Mouse (Mus musculus) neural tube, embryonic 12.5 days (tissue): ENCODE data around the gene Gm3776. TPM values are rescaled to one million over a fixed set of nuclear protein-coding genes. Genes with fewer than 3 reads are reported as not detected.
"Not testable (repeated sequence)": the region's sequence is repeated elsewhere in the genome, so short reads cannot be mapped to it uniquely, and the experiment has no call there.

Source experiments
- ATAC-seq: fragments of 200-750 bp; cut with Nextera tagmentation; 2 replicates; pipeline ENCODE4 v1.8.0; 2017; ENCODE audit warnings: low read depth, mild to moderate bottlenecking, moderate TSS enrichment, moderate library complexity; ENCODE audit not compliant: low FRiP score
- H3K27ac ChIP-seq: fragments of 300-500 bp; sonication (generic); 2 replicates; pipeline ENCODE4 v1.5.1; 2016
- H3K27me3 ChIP-seq: fragments of 300-500 bp; sonication (generic); replicated peaks from 2 replicates; pipeline ENCODE4 v1.6.1; 2016; ENCODE audit warnings: mild to moderate bottlenecking
- H3K36me3 ChIP-seq: fragments of 300-500 bp; sonication (generic); 2 replicates; pipeline ENCODE4 v1.6.1; 2016; ENCODE audit warnings: mild to moderate bottlenecking
- H3K4me1 ChIP-seq: fragments of 300-500 bp; sonication (generic); 2 replicates; pipeline ENCODE4 v1.6.1; 2016
- H3K4me2 ChIP-seq: fragments of 300-500 bp; sonication (generic); replicated peaks from 2 replicates; pipeline ENCODE4 v1.6.1; 2016; ENCODE audit warnings: mild to moderate bottlenecking
- H3K4me3 ChIP-seq: fragments of 300-500 bp; sonication (generic); 2 replicates; pipeline ENCODE4 v1.5.1; 2016
- H3K9ac ChIP-seq: fragments of 300-500 bp; sonication (generic); 2 replicates; pipeline ENCODE4 v1.6.1; 2016; ENCODE audit warnings: mild to moderate bottlenecking
- H3K9me3 ChIP-seq: fragments of 300-500 bp; sonication (generic); 2 replicates; pipeline ENCODE4 v1.6.1; 2016; ENCODE audit warnings: mild to moderate bottlenecking
- WGBS: fragments of 180-500 bp; shearing (Covaris S2); methylation state at CpG from one replicate; pipeline ENCODE4 v1.1.7; 2016; 5-methylcytosine and 5-hydroxymethylcytosine counted together
- polyA plus RNA-seq: library from polyadenylated mRNA; unstranded; fragments of >200 nt; fragmentation: Nextera tagmentation; extraction: Ambion mirVana; gene quantifications from 2 replicates; pipeline ENCODE4 v1.2.1, GENCODE M21; 2016

The Gm3776 gene
- polyA plus RNA-seq, 1 experiment from 2014 or later = not detected

DNA sequence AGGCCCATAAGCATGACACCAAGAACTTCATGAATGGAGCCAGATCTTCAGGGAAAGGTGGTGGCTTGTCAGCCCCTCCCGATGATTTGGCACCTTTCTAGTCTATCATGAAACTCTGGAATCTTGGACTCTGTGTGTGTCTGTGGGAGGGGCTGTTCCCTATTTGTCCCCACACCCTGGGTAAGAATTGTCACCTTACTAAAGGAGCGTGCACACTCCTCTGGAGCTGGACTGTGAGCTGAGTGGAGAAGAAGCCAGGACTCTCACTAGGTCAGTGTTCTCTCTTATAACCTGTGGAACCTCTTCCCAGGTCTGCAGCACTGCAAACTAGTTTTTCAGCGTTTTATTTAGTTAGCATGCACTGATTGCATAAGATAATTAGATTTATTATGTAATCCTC, 26.5 kb upstream of the Gm3776 start, which contains the start of gene Gsta1:
TSS of gene Gsta1 (plus strand) at position 196 of the 400 bp plus-strand sequence.
- not testable (repeated sequence) for H3K9ac ChIP-seq, H3K4me3 ChIP-seq, H3K9me3 ChIP-seq, ATAC-seq, H3K4me1 ChIP-seq, H3K4me2 ChIP-seq, H3K27ac ChIP-seq, H3K27me3 ChIP-seq, H3K36me3 ChIP-seq
- 84% methylated on average over 3 of the region's 3 CpGs for WGBS

DNA sequence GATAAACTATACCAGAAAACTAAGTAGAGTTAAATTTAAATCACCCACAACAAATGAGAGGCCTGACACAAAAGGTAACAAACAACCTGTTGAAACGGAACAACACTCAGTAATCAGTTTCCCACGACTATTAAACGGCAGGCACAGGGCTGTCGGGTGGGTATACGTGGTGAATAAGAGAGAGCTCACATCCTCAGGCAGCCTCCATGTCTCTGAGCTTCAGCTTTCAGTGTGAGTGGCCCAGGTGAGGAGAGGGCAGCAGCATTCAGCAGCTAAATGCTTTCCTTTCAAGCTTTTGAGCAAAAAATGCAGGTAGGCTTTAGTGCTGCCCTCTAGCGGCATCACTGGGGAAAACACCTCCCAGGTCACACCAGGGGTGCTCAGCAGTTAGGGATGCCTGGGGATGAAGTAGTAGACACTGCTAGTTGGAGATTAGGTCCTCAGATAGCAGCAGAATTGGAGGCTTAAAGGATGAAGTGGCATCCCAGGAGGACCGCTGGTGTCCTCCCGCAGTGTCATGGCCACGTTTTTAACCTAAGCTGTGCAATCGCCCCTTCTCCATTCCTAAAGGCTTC, 23.7 kb upstream of the Gm3776 start:
- not testable (repeated sequence) for H3K9me3 ChIP-seq, H3K27me3 ChIP-seq, H3K27ac ChIP-seq, H3K4me2 ChIP-seq, H3K4me3 ChIP-seq, H3K4me1 ChIP-seq, H3K9ac ChIP-seq, H3K36me3 ChIP-seq
- WGBS = no CpG with 5 or more reads among the region's 10 CpGs
- 0 out of 2 replicates have a peak, but pooled peaks have one; percentile 50 for ATAC-seq

GRCm38 (mm10) chr9:78255683-78256470, 1.1 kb upstream of the Gm3776 start:
- not testable (repeated sequence) for H3K4me1 ChIP-seq
- 80% methylated on average over 4 of the region's 4 CpGs for WGBS

GRCm38 (mm10) chr9:78259688-78260087, 2.8 kb downstream of the Gm3776 start:
- not testable (repeated sequence) for H3K27me3 ChIP-seq, H3K4me2 ChIP-seq, H3K27ac ChIP-seq, H3K4me3 ChIP-seq, H3K9ac ChIP-seq, H3K36me3 ChIP-seq, H3K9me3 ChIP-seq, H3K4me1 ChIP-seq
- 0% methylated on average over 1 of the region's 6 CpGs for WGBS
- ATAC-seq = peak; percentile 48; the same call in 1 of the 2 replicates

More at GRCm38 (mm10) chr9:78255683-78256470, 1.1 kb upstream of the Gm3776 start:
- not testable (repeated sequence) for H3K9ac ChIP-seq, H3K36me3 ChIP-seq, ATAC-seq, H3K27ac ChIP-seq, H3K4me3 ChIP-seq, H3K4me2 ChIP-seq, H3K27me3 ChIP-seq, H3K9me3 ChIP-seq

GRCm38 (mm10) chr9:78270945-78271344, 14.0 kb downstream of the Gm3776 start:
- not testable (repeated sequence) for H3K27me3 ChIP-seq, H3K36me3 ChIP-seq, H3K4me3 ChIP-seq, H3K4me2 ChIP-seq, H3K27ac ChIP-seq, ATAC-seq, H3K9ac ChIP-seq, H3K4me1 ChIP-seq, H3K9me3 ChIP-seq
- 85% methylated on average over 3 of the region's 3 CpGs for WGBS

GRCm38 (mm10) chr9:78282002-78282711, 25.2 kb downstream of the Gm3776 start:
- H3K27ac ChIP-seq, H3K4me3 ChIP-seq, H3K4me2 ChIP-seq, ATAC-seq, H3K27me3 ChIP-seq, H3K4me1 ChIP-seq, H3K9ac ChIP-seq, H3K36me3 ChIP-seq, H3K9me3 ChIP-seq: not testable (repeated sequence)
- 88% methylated on average over 4 of the region's 4 CpGs for WGBS

DNA sequence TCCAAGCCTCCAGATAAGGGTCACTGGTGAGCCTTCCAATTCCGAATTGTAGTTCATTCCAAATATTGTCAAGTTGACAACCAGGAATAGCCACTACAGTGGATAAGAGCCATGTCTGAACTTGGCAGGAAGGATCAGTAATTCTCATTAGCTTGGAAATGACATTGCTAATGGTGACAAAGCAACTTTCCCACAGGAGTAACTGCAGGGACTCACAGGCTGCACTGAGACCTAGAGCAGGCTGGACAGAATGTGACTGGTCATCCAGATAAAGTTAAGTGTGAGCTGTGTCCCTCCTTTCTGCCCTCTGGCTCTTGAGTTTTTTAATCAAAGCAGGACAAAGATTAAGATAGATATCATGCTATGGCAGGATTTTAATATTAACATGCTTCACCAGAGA, 32.1 kb downstream of the Gm3776 start:
- not testable (repeated sequence) for H3K27ac ChIP-seq, H3K4me2 ChIP-seq, H3K9ac ChIP-seq, H3K4me3 ChIP-seq, H3K4me1 ChIP-seq, H3K27me3 ChIP-seq, H3K36me3 ChIP-seq, H3K9me3 ChIP-seq, ATAC-seq
- WGBS = 82% methylated on average over 1 of the region's 1 CpGs

DNA sequence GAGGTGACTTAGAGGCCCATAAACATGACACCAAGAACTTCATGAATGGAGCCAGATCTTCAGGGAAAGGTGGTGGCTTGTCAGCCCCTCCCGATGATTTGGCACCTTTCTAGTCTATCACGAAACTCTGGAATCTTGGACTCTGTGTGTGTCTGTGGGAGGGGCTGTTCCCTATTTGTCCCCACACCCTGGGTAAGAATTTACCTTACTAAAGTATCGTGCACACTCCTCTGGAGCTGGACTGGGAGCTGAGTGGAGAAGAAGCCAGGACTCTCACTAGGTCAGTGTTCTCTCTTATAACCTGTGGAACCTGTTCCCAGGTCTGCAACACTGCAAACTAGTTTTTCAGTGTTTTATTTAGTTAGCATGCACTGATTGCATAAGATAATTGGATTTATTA, 32.8 kb downstream of the Gm3776 start, which contains the start of gene Gm10639:
TSS of gene Gm10639 (plus strand) at position 201 of the 400 bp plus-strand sequence.
- not testable (repeated sequence) for H3K27me3 ChIP-seq, H3K4me3 ChIP-seq, H3K36me3 ChIP-seq, H3K9ac ChIP-seq, H3K4me2 ChIP-seq, H3K9me3 ChIP-seq, H3K27ac ChIP-seq, H3K4me1 ChIP-seq, ATAC-seq
- WGBS = 80% methylated on average over 3 of the region's 3 CpGs

- not testable (repeated sequence) for H3K36me3 ChIP-seq, H3K27me3 ChIP-seq, H3K4me2 ChIP-seq, ATAC-seq, H3K27ac ChIP-seq, H3K4me3 ChIP-seq, H3K9ac ChIP-seq, H3K4me1 ChIP-seq, H3K9me3 ChIP-seq
- 90% methylated on average over 8 of the region's 8 CpGs for WGBS
Observed at GRCm38 (mm10) chr9:78292462-78292861, 35.5 kb downstream of the Gm3776 start.

DNA sequence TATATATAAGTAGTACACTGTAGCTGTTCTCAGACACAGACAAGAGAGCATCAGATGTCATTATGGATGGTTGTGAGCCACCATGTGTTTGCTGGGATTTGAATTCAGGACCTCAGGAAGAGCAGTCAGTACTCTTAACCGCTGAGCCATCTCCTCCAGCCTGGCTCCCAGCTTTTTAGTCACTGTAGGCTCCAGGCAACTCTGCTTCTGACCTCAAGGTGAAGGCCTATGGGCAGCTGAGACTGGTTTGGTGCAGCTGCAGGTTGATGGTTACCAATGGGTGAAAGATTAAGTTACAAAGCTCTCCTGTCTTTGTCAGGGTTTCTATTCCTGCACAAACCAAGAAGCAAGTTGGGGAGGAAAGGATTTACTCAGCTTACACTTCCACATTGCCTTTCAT, 36.8 kb downstream of the Gm3776 start:
- H3K9ac ChIP-seq, H3K27me3 ChIP-seq, ATAC-seq, H3K27ac ChIP-seq, H3K4me3 ChIP-seq, H3K4me2 ChIP-seq, H3K36me3 ChIP-seq, H3K4me1 ChIP-seq, H3K9me3 ChIP-seq: not testable (repeated sequence)
- WGBS = 83% methylated on average over 1 of the region's 1 CpGs

DNA sequence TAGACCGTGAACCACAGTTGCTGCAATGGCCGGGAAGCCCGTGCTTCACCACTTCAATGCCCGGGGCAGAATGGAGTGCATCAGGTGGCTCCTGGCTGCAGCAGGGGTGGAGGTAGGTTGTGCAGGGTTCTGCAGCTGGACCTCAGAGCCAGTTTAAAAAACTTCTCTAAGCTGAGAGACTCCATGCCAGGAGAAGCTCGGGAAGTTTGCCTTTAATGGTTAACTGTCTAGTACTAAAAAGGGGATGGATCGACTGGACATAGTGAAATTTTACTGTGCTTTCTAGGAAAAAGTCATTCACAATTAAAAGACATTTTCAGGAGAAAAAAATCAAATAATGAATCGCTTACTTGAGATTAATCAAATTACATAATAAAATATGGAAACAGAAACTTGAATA, 37.9 kb downstream of the Gm3776 start:
- ATAC-seq, H3K4me3 ChIP-seq, H3K4me2 ChIP-seq, H3K27me3 ChIP-seq, H3K4me1 ChIP-seq, H3K9me3 ChIP-seq, H3K27ac ChIP-seq, H3K36me3 ChIP-seq, H3K9ac ChIP-seq: not testable (repeated sequence)
- 77% methylated on average over 7 of the region's 7 CpGs for WGBS

- H3K27ac ChIP-seq, H3K36me3 ChIP-seq, H3K9me3 ChIP-seq, H3K4me1 ChIP-seq, H3K4me2 ChIP-seq, H3K4me3 ChIP-seq, H3K9ac ChIP-seq, H3K27me3 ChIP-seq: not testable (repeated sequence)
- WGBS = 14% methylated on average over 6 of the region's 6 CpGs
- ATAC-seq = peak; percentile 44; the same call in 1 of the 2 replicates
Observed at GRCm38 (mm10) chr9:78296089-78296488, 39.2 kb downstream of the Gm3776 start.
